Comparison of ENCODE assay signal across 8 mouse cellular contexts in genomic region chr9:32940111-32940813, GRCm38 (mm10).
A peak's percentile ranks its signal among the peaks of the same experiment; 100 is the strongest.
DNase-seq lines count a peak whose midpoint lies in the region; ATAC-seq and TF ChIP-seq lines count a peak whose summit lies in the region.

No protein-coding gene starts in this region.

- no peaks in the 10 kb centered on the region for H3K27me3 ChIP-seq in ES-Bruce4 (ENCODE audit: control insufficient read depth, insufficient read depth, low read length, poor library complexity, severe bottlenecking)
- H3K27me3 ChIP-seq in forebrain, embryonic 15.5 days, result 0 out of 2 replicates have a peak, but pooled peaks cover 3% of the 10 kb centered on the region
- H3K27me3 ChIP-seq in liver, postnatal 0 days (ENCODE audit: insufficient read depth, low read length), result no peaks in the 10 kb centered on the region
- H3K27me3 ChIP-seq in neural tube, embryonic 14.5 days (ENCODE audit: control insufficient read depth, insufficient read depth, low read length), result no peaks in the 10 kb centered on the region
- H3K27me3 ChIP-seq in testis, adult 2 months (ENCODE audit: control insufficient read depth, insufficient read depth, low read length), result no peaks in the 10 kb centered on the region

- H3K4me3 ChIP-seq in ES-Bruce4 (ENCODE audit: low read depth, low read length), result peak overlapping the region; percentile 75
- H3K4me3 ChIP-seq in forebrain, embryonic 15.5 days, result peak overlapping the region; percentile 55
- H3K4me3 ChIP-seq in liver, postnatal 0 days (ENCODE audit: low read depth, low read length), result peak overlapping the region; percentile 55
- peak overlapping the region; percentile 40 for H3K4me3 ChIP-seq in neural tube, embryonic 14.5 days (ENCODE audit: low read depth, low read length)
- H3K4me3 ChIP-seq in testis, adult 2 months (ENCODE audit: control insufficient read depth, low read depth, low read length), result peak overlapping the region; percentile 25

- no peak for TF ChIP-seq POLR2A in ES-Bruce4 (IDR thresholded peaks at IDR 0.05; ENCODE audit: insufficient read depth, low read length)
- no peak for TF ChIP-seq POLR2A in testis, adult 2 months (IDR thresholded peaks at IDR 0.05; ENCODE audit: control insufficient read depth, low read depth, low read length)

- H3K27ac ChIP-seq in ES-Bruce4 (ENCODE audit: insufficient read depth, low read length), result no peak overlapping the region
- no peak overlapping the region for H3K27ac ChIP-seq in forebrain, embryonic 15.5 days (replicated peaks)
- H3K27ac ChIP-seq in liver, postnatal 0 days (ENCODE audit: low read depth), result peak overlapping the region; percentile 68
- no peak overlapping the region for H3K27ac ChIP-seq in neural tube, embryonic 14.5 days (ENCODE audit: low read depth, low read length)
- no peak overlapping the region for H3K27ac ChIP-seq in testis, adult 2 months (ENCODE audit: control insufficient read depth, insufficient read depth, low read depth, low read length)

- intact Hi-C loops in heart, postnatal 25 days (cut with DNase I), result loop anchor here (2.0 to 5.0 kb wide), 6 partner anchors 141 to 533 kb away; no protein-coding TSS in a partner anchor

- peak; percentile 60 for DNase-seq in heart, postnatal 25 days (ENCODE audit: low spot score)
- DNase-seq in layer of hippocampus, adult 11-12 months (ENCODE audit: low spot score), result peak; percentile 81
- peak; percentile 77 for DNase-seq in liver, postnatal 0 days

- peak; percentile 28 for TF ChIP-seq CTCF in ES-Bruce4 (IDR thresholded peaks at IDR 0.05; ENCODE audit: low read depth, low read length)
- TF ChIP-seq CTCF in liver, postnatal 0 days (IDR thresholded peaks at IDR 0.05; ENCODE audit: low read depth), result peak; percentile 77
- TF ChIP-seq CTCF in testis, adult 2 months (IDR thresholded peaks at IDR 0.05; ENCODE audit: control insufficient read depth, insufficient read depth, insufficient replicate concordance, low read depth, low read length), result no peak

- peak overlapping the region; percentile 73 for H3K4me2 ChIP-seq in forebrain, embryonic 15.5 days (replicated peaks)
- H3K4me2 ChIP-seq in liver, postnatal 0 days (ENCODE audit: low read depth, low read length), result peak overlapping the region; percentile 83
- peak overlapping the region; percentile 48 for H3K4me2 ChIP-seq in neural tube, embryonic 14.5 days (ENCODE audit: low read depth, low read length)

- no peaks in the 10 kb centered on the region for H3K36me3 ChIP-seq in ES-Bruce4 (ENCODE audit: control insufficient read depth, insufficient read depth, low read length, poor library complexity, severe bottlenecking)
- H3K36me3 ChIP-seq in forebrain, embryonic 15.5 days, result no peaks in the 10 kb centered on the region
- no peaks in the 10 kb centered on the region for H3K36me3 ChIP-seq in liver, postnatal 0 days (replicated peaks; ENCODE audit: insufficient read depth, low read length)
- H3K36me3 ChIP-seq in neural tube, embryonic 14.5 days (ENCODE audit: control insufficient read depth, insufficient read depth, low read length), result no peaks in the 10 kb centered on the region
- no peaks in the 10 kb centered on the region for H3K36me3 ChIP-seq in testis, adult 2 months (ENCODE audit: control insufficient read depth, insufficient read depth, low read length)

- WGBS in forebrain, embryonic 15.5 days, result 23% methylated on average over 19 of the region's 19 CpGs
- WGBS in liver, postnatal 0 days (ENCODE audit: insufficient replicate concordance), result 17% methylated on average over 19 of the region's 19 CpGs
- WGBS in neural tube, embryonic 14.5 days, result 21% methylated on average over 19 of the region's 19 CpGs

- H3K9me3 ChIP-seq in ES-Bruce4 (replicated peaks; ENCODE audit: control insufficient read depth, insufficient read depth, low read length, poor library complexity, severe bottlenecking), result no peaks in the 10 kb centered on the region
- no peaks in the 10 kb centered on the region for H3K9me3 ChIP-seq in forebrain, embryonic 15.5 days
- no peaks in the 10 kb centered on the region for H3K9me3 ChIP-seq in liver, postnatal 0 days (ENCODE audit: low read length)
- H3K9me3 ChIP-seq in neural tube, embryonic 14.5 days (ENCODE audit: control insufficient read depth, low read length), result no peaks in the 10 kb centered on the region

- H3K4me1 ChIP-seq in ES-Bruce4 (ENCODE audit: control insufficient read depth, insufficient read depth, low read length), result peaks cover 2% of the 10 kb centered on the region
- peaks cover 16% of the 10 kb centered on the region for H3K4me1 ChIP-seq in forebrain, embryonic 15.5 days
- H3K4me1 ChIP-seq in liver, postnatal 0 days (ENCODE audit: insufficient read depth), result peaks cover 5% of the 10 kb centered on the region
- H3K4me1 ChIP-seq in neural tube, embryonic 14.5 days (ENCODE audit: control insufficient read depth, insufficient read depth, low read length), result no peaks in the 10 kb centered on the region
- peaks cover 4% of the 10 kb centered on the region; the same call in 1 of the 2 replicates for H3K4me1 ChIP-seq in testis, adult 2 months (ENCODE audit: control insufficient read depth, insufficient read depth, low read length)

- 0 out of 2 replicates have a peak, but pooled peaks have one; percentile 15 for ATAC-seq in cerebellum, adult (ENCODE audit: insufficient number of reproducible peaks, low FRiP score, low TSS enrichment)
- peak; percentile 91 for ATAC-seq in forebrain, embryonic 15.5 days (replicated peaks)
- peak; percentile 74 for ATAC-seq in liver, postnatal 0 days
- peak; percentile 91 for ATAC-seq in neural tube, embryonic 14.5 days (ENCODE audit: low read depth)

- H3K9ac ChIP-seq in ES-Bruce4 (ENCODE audit: low read depth, poor library complexity, severe bottlenecking), result peak overlapping the region; percentile 71; the same call in 1 of the 2 replicates
- H3K9ac ChIP-seq in forebrain, embryonic 15.5 days (replicated peaks), result peak overlapping the region; percentile 56
- peak overlapping the region; percentile 60 for H3K9ac ChIP-seq in liver, postnatal 0 days (replicated peaks)
- H3K9ac ChIP-seq in neural tube, embryonic 14.5 days (replicated peaks; ENCODE audit: low read depth, low read length), result peak overlapping the region; percentile 49

- peak; percentile 54; the same call in 1 of the 2 replicates for TF ChIP-seq EP300 in ES-Bruce4 (IDR thresholded peaks at IDR 0.05; ENCODE audit: insufficient read depth, low read depth, low read length)
- no peak for TF ChIP-seq EP300 in liver, postnatal 0 days (IDR thresholded peaks at IDR 0.05; ENCODE audit: low read depth)

Comparison
In these comparisons a context has a peak if more than half of its experiments do, and no peak if none do; other contexts are left out.
1. H3K4me3 ChIP-seq: peak in every context shown above with its lines; median percentile 75 in ES-Bruce4; 55 in forebrain, embryonic 15.5 days; 55 in liver, postnatal 0 days; 40 in neural tube, embryonic 14.5 days; 25 in testis, adult 2 months.
2. ATAC-seq: peak in every context shown above with its lines; median percentile 91 in forebrain, embryonic 15.5 days; 91 in neural tube, embryonic 14.5 days; 74 in liver, postnatal 0 days; 15 in cerebellum, adult.